Mouse (Mus musculus): ENCODE results near the gene 4930432K21Rik. TPM values are rescaled to one million over a fixed set of nuclear protein-coding genes. Genes with fewer than 3 reads are reported as not detected.

The 4930432K21Rik gene
- polyA plus RNA-seq, 1 experiment from 2014 or later = 2.3 TPM

DNA sequence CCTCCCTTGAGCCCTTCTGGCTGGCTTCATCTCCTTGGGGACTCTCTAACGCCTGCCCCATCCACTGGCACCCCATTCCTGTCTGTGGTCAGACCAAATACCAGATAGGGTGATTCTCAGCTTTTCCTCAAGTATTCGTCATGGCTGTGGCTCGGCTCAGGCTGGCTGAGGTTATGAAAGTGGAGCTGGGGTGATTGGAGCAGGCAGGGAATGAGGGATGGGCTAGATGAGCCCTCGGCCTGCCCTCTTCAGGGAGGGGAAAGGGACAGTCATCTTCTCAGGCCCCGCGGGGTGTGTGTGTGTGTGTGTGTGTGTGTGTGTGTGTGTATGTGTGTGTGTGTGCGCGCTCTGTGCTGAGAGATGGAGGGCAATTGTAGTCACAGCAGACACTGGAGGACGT, 22.2 kb upstream of the 4930432K21Rik start, which contains the start of gene Podnl1:
Gene Podnl1, plus strand, starts transcription at position 334 of the 400 bp plus-strand sequence.
- 63% methylated on average over 9 of the region's 9 CpGs for WGBS
- Histone ChIP-seq H3K9ac (no peak within 1 kb of the TSS), H3K4me3 (no peak within 1 kb of the TSS), H3K27ac (no peak within 1 kb of the TSS), H3K9me3 (replicated peaks) (no peaks in the 10 kb centered on the region), H3K4me1 (peaks cover 3% of the 10 kb centered on the region; the same call in 1 of the 2 replicates), H3K27me3 (no peaks in the 10 kb centered on the region), H3K36me3 (ENCODE audit: poor library complexity, severe bottlenecking) (no peaks in the 10 kb centered on the region), H3K4me2 (no peak within 1 kb of the TSS)
- ATAC-seq = no peak

DNA sequence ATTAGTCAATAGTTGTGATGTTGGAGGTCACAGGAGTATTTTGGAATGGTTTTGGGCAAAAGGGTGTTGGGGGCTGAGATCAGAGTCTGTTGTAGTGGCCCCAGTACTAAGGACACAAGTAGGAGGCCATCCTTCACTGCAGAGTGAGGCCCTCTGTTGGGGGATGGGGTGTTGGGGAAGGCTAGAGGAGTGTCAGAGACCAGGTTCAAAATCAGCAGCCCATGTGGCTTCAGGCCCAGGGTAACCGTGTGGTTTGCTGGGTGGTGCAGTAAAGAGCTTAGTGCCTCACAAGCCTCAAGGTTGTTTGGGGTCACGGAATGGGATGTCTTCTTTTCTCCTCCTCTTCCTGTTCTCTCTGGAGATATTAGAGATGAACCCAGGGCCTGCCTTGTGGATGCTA, 21.1 kb upstream of the 4930432K21Rik start:
- Histone ChIP-seq H3K9me3 (replicated peaks) (no peaks in the 10 kb centered on the region), H3K4me1 (peaks cover 5% of the 10 kb centered on the region; the same call in 1 of the 2 replicates), H3K27ac (no peak overlapping the region), H3K36me3 (ENCODE audit: poor library complexity, severe bottlenecking) (peaks cover 4% of the 10 kb centered on the region), H3K9ac (no peak overlapping the region), H3K27me3 (no peaks in the 10 kb centered on the region), H3K4me2 (no peak overlapping the region), H3K4me3 (no peak overlapping the region)
- no peak for ATAC-seq
- 67% methylated on average over 2 of the region's 2 CpGs for WGBS

DNA sequence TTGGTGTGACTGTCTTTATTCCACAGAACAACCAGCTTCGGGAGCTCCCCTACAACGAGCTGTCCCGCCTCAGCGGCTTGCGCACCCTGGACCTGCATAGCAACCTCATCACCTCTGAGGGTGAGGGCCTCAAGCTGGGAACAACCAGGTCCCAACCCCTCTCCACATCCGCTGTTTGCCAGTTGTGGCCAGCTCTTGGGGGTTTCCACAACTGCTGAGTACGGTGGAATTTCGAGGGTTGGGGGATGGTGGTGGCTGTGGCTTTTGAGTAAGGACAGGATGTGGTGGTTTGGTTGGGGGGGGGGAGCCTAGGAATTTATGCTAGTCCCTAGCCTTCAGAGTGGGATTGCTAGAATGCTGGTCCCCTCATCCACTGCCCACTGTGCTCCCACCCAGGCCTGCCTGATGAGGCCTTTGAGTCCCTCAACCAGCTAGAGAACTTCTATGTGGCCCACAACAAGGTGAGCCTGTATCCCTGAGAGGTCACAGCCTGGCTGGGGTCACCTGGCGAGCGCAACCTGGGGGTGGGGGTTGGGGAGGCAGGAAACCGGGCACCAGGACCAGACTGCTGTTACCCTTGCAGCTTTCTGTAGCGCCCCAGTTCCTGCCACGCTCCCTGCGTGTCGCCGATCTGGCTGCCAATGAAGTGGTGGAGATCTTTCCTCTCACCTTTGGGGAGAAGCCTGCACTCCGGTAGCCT, 20.5 kb upstream of the 4930432K21Rik start:
- Histone ChIP-seq H3K4me2 (no peak overlapping the region), H3K27me3 (no peaks in the 10 kb centered on the region), H3K9me3 (replicated peaks) (no peaks in the 10 kb centered on the region), H3K36me3 (ENCODE audit: poor library complexity, severe bottlenecking) (peaks cover 10% of the 10 kb centered on the region), H3K27ac (no peak overlapping the region), H3K4me1 (peaks cover 5% of the 10 kb centered on the region; the same call in 1 of the 2 replicates), H3K4me3 (no peak overlapping the region), H3K9ac (no peak overlapping the region)
- WGBS = 71% methylated on average over 17 of the region's 17 CpGs
- ATAC-seq = no peak

DNA sequence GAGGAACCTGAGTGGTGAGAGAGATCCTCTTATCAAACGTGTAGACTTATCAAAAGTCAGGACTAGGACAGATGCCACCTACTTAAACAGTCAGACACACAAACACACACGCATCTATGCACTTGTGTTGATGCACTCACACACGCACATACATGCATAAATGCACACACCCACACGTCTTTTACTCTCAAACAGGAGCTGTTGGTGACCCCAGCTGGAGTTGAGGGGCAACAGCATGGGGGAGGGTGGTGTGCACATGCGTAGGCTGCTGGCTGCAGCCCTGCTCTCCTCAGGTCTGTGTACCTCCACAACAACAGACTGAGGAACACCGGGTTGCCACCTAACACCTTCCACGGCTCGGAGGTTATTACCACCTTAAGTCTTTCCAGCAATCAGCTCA, 19.5 kb upstream of the 4930432K21Rik start:
- Histone ChIP-seq H3K36me3 (ENCODE audit: poor library complexity, severe bottlenecking) (peaks cover 20% of the 10 kb centered on the region), H3K4me3 (no peak overlapping the region), H3K27me3 (no peaks in the 10 kb centered on the region), H3K4me1 (peaks cover 5% of the 10 kb centered on the region; the same call in 1 of the 2 replicates), H3K4me2 (no peak overlapping the region), H3K9ac (no peak overlapping the region), H3K27ac (no peak overlapping the region), H3K9me3 (replicated peaks) (no peaks in the 10 kb centered on the region)
- WGBS = 68% methylated on average over 8 of the region's 8 CpGs
- ATAC-seq = no peak

DNA sequence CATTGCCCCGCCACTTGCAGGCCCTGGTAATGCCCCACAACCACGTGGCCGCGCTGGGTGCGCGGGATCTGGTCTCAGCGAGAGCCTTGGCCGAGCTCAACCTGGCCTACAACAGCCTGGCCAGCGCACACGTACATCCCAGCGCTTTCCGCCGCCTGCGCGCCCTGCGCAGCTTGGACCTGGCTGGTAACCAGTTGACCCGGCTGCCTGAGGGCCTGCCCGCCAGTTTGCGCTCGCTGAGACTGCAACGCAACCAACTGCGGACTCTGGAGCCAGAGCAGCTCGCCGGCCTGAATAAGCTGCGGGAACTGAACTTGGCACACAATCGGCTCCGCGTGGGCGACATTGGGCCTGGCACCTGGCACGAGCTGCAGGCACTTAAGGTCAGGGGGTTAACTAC, 17.0 kb upstream of the 4930432K21Rik start:
- Histone ChIP-seq H3K36me3 (ENCODE audit: poor library complexity, severe bottlenecking) (peaks cover 45% of the 10 kb centered on the region), H3K27me3 (no peaks in the 10 kb centered on the region), H3K4me1 (peaks cover 5% of the 10 kb centered on the region; the same call in 1 of the 2 replicates), H3K4me2 (no peak overlapping the region), H3K9ac (peak overlapping the region; percentile 34; the same call in 1 of the 2 replicates), H3K9me3 (replicated peaks) (no peaks in the 10 kb centered on the region), H3K27ac (no peak overlapping the region), H3K4me3 (no peak overlapping the region)
- no peak for ATAC-seq
- WGBS = 46% methylated on average over 30 of the region's 30 CpGs

DNA sequence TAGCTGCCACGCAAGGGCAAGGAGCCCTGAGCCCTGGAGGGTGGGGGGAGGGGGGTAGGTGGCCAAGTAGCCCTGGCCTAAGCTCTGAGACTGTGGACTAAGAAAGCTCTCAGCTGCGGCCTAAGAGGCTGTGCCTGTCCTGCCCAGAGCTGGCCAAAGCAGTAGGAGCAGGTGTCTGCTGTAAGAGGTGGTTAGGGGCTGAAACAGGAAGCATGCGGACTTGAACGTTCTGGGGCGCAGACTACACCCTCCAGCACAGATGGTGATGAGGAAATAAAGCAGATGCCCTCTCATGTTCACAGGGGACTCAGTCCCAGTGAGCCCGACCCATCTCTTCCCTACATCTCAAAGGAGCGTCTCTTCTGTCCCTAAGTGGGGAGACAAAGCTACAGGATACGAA, 15.6 kb upstream of the 4930432K21Rik start:
- no peak overlapping the region for H3K4me2 ChIP-seq
- H3K4me3 ChIP-seq = no peak overlapping the region
- no peak for ATAC-seq
- no peaks in the 10 kb centered on the region for H3K9me3 ChIP-seq (replicated peaks)
- peaks cover 5% of the 10 kb centered on the region; the same call in 1 of the 2 replicates for H3K4me1 ChIP-seq
- H3K36me3 ChIP-seq (ENCODE audit: poor library complexity, severe bottlenecking) = peaks cover 59% of the 10 kb centered on the region
- H3K9ac ChIP-seq = no peak overlapping the region
- WGBS = 88% methylated on average over 8 of the region's 8 CpGs
- no peak overlapping the region for H3K27ac ChIP-seq
- H3K27me3 ChIP-seq = no peaks in the 10 kb centered on the region

DNA sequence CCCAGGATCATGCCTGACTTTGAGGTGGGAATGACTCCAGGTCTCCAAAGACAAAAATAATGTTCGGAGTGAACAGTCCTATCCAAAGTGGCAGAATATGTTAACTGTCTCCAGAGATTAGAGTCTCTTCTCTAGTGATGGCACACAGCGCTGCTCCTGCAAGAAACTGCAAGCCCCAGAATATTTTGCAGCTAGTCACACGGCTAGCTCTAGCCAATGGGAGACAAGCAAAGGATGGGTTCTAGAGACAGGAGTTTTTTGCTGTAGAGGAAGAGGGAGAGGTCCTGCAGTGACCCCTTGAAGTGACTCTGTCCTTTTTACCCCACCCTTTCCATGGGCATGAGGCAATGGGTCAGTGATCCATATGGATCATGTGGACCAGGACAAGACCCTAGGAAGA, 10.0 kb upstream of the 4930432K21Rik start:
- Histone ChIP-seq H3K27ac (no peak overlapping the region), H3K4me3 (no peak overlapping the region), H3K27me3 (no peaks in the 10 kb centered on the region), H3K9ac (no peak overlapping the region), H3K36me3 (ENCODE audit: poor library complexity, severe bottlenecking) (peaks cover 99% of the 10 kb centered on the region), H3K9me3 (replicated peaks) (no peaks in the 10 kb centered on the region), H3K4me1 (no peaks in the 10 kb centered on the region), H3K4me2 (no peak overlapping the region)
- 93% methylated on average over 3 of the region's 3 CpGs for WGBS
- ATAC-seq = no peak

DNA sequence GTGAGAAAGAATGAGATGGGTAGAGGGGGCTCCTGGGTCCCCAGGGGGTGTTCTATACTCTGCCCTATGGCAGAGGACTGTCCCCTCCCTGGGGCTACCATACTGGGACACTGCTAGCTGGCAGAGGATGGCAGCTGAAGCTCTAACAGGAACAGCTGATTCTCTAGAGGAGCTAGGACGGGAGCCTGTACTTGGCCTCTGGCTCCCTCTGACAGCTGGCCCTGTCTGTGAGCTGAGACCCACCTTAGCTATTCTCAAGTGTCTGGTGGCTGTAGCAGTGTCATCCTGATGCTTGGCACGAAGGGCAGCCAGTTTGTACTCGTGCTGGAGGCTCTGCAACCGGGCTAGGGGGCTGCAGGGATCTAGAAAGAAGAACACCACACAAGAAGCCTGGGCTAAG, 7.0 kb upstream of the 4930432K21Rik start:
- Histone ChIP-seq H3K27me3 (no peaks in the 10 kb centered on the region), H3K9ac (no peak overlapping the region), H3K4me1 (0 out of 2 replicates have a peak, but pooled peaks cover under 1% of the 10 kb centered on the region), H3K27ac (no peak overlapping the region), H3K36me3 (ENCODE audit: poor library complexity, severe bottlenecking) (peaks cover 94% of the 10 kb centered on the region), H3K4me2 (no peak overlapping the region), H3K9me3 (replicated peaks) (no peaks in the 10 kb centered on the region), H3K4me3 (no peak overlapping the region)
- ATAC-seq = no peak
- 88% methylated on average over 4 of the region's 4 CpGs for WGBS

DNA sequence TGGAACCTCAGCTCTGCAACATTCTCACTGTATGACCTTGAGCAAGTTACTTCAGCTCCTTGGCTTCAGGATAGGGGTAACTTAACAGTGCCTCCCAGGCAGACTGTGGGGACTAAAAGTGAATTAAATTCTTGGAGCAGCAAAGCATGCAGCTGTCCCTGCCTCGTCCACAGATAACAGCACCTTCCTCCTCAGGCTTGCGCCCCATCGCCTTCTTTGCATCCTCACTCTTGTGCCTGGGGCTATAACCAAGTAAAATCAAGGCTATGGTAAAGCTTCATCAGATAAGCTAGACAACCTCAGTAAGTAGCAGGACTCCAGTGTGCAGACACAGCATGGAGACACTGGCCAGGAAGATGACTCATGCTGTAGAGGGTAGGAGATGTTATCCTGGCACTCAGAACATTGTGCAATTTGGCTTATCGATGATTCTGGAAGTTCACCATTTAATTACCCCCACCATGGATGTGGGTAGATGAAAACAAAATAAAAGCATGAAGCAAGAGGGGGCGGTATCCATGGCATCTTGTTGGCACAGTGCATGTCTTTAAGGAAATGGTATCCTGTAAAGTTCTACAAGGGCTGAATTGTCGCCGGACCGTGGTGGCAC, 3.1 kb upstream of the 4930432K21Rik start:
- Histone ChIP-seq H3K4me3 (no peak overlapping the region), H3K27ac (no peak overlapping the region), H3K4me2 (no peak overlapping the region), H3K9me3 (replicated peaks) (no peaks in the 10 kb centered on the region), H3K4me1 (peaks cover 25% of the 10 kb centered on the region), H3K27me3 (no peaks in the 10 kb centered on the region), H3K9ac (no peak overlapping the region), H3K36me3 (ENCODE audit: poor library complexity, severe bottlenecking) (peaks cover 55% of the 10 kb centered on the region)
- ATAC-seq = no peak
- 92% methylated on average over 8 of the region's 8 CpGs for WGBS

DNA sequence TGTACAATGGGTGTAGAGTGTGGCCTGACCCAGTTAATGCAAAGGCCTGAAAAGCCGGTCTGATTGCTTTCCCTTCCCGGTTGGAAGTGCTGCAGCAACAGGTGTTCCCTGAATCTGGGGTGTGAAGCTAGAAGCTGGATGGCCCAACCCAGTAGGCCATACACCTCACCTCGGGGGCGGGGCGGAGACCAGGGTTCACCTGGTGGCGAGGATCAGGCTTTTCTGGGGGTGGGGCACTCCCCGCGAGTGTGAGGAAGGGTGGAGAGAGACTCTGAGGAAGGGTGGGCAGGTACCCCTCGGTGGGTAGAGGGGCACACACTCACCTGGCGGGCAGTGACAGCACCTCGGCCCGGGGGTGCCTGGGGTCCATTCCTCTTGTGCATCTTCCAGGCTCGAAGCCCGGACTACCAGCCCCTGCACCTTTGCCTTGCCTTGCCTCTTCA, 480 bp upstream of the 4930432K21Rik start:
- Histone ChIP-seq H3K4me3 (peak overlapping the region; percentile 68), H3K9ac (peak overlapping the region; percentile 86), H3K27me3 (no peaks in the 10 kb centered on the region), H3K4me2 (peak overlapping the region; percentile 91), H3K9me3 (replicated peaks) (no peaks in the 10 kb centered on the region), H3K27ac (no peak overlapping the region), H3K36me3 (ENCODE audit: poor library complexity, severe bottlenecking) (peaks cover 30% of the 10 kb centered on the region), H3K4me1 (peaks cover 25% of the 10 kb centered on the region)
- ATAC-seq = no peak; the same call in 1 of the 2 replicates
- WGBS = 11% methylated on average over 14 of the region's 14 CpGs

DNA sequence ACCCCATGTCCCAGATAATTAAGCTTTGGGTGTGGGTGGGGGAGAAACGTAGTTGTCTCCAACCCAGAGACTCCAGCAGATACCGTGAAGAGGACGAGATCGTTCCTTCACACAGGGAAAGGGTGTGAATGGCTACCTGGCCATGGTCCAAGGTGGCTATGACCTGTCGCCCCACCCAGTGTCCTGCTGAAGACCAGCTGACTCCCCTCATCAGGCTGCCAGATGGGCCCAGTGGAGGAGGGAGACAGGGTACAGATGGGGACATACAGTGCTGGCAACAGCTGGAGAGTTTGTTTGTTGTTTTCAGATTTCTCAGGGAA, 666 bp downstream of the 4930432K21Rik start:
- Histone ChIP-seq H3K27ac (no peak overlapping the region), H3K27me3 (no peaks in the 10 kb centered on the region), H3K4me2 (peak overlapping the region; percentile 91), H3K36me3 (ENCODE audit: poor library complexity, severe bottlenecking) (peaks cover 18% of the 10 kb centered on the region), H3K4me1 (peaks cover 25% of the 10 kb centered on the region), H3K4me3 (peak overlapping the region; percentile 68), H3K9me3 (replicated peaks) (no peaks in the 10 kb centered on the region), H3K9ac (peak overlapping the region; percentile 86)
- 89% methylated on average over 5 of the region's 5 CpGs for WGBS
- no peak; the same call in 1 of the 2 replicates for ATAC-seq

DNA sequence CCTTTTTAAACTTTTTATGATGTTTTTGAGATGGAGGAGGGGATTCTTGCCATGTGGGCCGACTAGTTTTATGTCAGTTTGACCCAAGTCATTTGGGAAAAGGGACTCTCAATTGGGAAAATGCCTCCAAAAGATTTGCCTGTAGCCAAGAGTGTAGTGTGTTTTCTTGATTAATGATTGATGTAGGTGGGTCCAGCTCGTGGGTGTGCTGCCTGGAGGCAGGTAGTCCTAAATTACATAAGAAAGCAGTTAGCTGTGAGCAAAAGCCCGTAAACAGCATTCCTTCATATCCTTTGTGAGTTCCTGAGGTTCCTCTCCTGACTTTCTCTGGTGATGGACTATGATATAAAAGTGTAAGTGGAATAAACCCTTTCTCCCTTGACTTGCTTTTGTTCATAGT, 1.4 kb downstream of the 4930432K21Rik start:
- Histone ChIP-seq H3K4me1 (peaks cover 25% of the 10 kb centered on the region), H3K9ac (no peak overlapping the region), H3K27me3 (no peaks in the 10 kb centered on the region), H3K4me2 (no peak overlapping the region), H3K4me3 (no peak overlapping the region), H3K36me3 (ENCODE audit: poor library complexity, severe bottlenecking) (peaks cover 14% of the 10 kb centered on the region), H3K9me3 (replicated peaks) (no peaks in the 10 kb centered on the region), H3K27ac (no peak overlapping the region)
- 81% methylated on average over 3 of the region's 3 CpGs for WGBS
- no peak for ATAC-seq

All from forebrain, embryonic 13.5 days (tissue).